Mouse (Mus musculus) cortical plate, adult 2 months (tissue): ENCODE data around the gene Nup85.

Experiments used
- CTCF ChIP-seq: fragments of 200-500 bp; IDR thresholded peaks from 2 replicates; pipeline ENCODE4 v1.5.1; 2011; ENCODE audit warnings: mild to moderate bottlenecking, control low read depth, low read length; ENCODE audit not compliant: insufficient read depth; ENCODE audit errors: extremely low read depth
- POLR2A ChIP-seq: fragments of 200-500 bp; IDR thresholded peaks from 2 replicates; pipeline ENCODE4 v1.6.1; 2011; ENCODE audit warnings: mild to moderate bottlenecking, low read length, control low read depth; ENCODE audit not compliant: insufficient read depth; ENCODE audit errors: extremely low read depth

- TF ChIP-seq CTCF = no peak
- TF ChIP-seq POLR2A = no peak
These were observed 52.1 kb downstream of the Nup85 start for GRCm38 (mm10) chr11:115616371-115616770.
